Mouse (Mus musculus): ENCODE measurements around the gene Ccl22. TPM values are rescaled to one million over a fixed set of nuclear protein-coding genes. Genes with fewer than 3 reads are reported as not detected.

Gene Ccl22
- total and polyA plus RNA-seq, 2 experiments from 2014 or later, result 0.05 to 0.13 TPM

DNA sequence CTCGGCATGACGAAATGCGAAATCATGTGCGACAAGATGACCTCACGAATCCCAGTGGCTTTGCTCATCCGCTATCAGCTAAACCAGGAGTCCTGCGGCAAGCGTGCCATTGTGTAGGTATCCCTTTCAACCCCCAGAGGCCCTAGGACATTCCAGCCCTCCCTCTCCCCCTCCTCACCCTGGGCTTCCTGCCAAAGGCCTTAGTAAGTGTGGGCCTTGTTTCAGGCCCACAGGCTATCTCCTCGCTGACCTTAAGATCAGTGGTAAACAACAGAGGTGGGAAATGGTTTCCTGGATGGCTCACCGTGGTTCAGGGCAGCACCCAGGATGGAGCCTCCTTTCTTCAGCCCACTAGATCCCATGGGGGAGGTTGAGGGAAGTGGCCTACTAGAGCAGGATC lies 32.6 kb downstream of the Ccl22 start:
- H3K4me3 ChIP-seq (ENCODE audit: low read length), result no peak overlapping the region
- no peak overlapping the region for H3K27ac ChIP-seq
- no peak overlapping the region for H3K4me2 ChIP-seq (ENCODE audit: low read depth, low read length)
- H3K27me3 ChIP-seq (ENCODE audit: insufficient read depth, low read length), result no peaks in the 10 kb centered on the region
- WGBS, result 57% methylated on average over 10 of the region's 10 CpGs
- peaks cover 11% of the 10 kb centered on the region; the same call in 1 of the 2 replicates for H3K4me1 ChIP-seq (ENCODE audit: insufficient read depth, low read length)
- no peak for TF ChIP-seq CTCF (IDR thresholded peaks at IDR 0.05; ENCODE audit: low read depth)
- no peaks in the 10 kb centered on the region for H3K36me3 ChIP-seq (ENCODE audit: insufficient read depth, low read length)
- DNase-seq (ENCODE audit: low spot score), result no peak
- no peak overlapping the region for H3K9ac ChIP-seq (replicated peaks; ENCODE audit: low read length)
- H3K9me3 ChIP-seq (ENCODE audit: low read length), result no peaks in the 10 kb centered on the region
- no peak for ATAC-seq

DNA sequence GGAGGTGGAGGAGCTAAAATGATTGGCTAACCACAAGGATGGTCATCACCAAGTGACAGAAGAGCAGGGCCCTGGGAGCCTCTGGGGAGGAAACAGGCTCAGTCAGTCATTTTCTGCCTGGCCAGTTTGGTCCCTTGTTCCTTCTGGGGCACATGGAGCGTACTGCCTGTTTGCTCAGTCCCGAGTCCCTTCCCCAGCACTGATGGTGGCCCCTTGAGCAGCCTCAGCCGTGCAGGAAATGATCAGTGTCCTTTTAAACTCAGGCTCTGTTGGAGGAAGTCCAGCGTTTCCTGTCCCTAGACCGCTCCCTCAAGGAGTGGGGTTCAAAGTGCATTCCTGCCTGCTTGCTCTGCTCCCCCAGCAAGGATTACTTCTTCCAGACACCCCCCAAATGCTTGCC lies 33.1 kb downstream of the Ccl22 start:
- Histone ChIP-seq H3K9ac (replicated peaks; ENCODE audit: low read length) (no peak overlapping the region), H3K4me3 (ENCODE audit: low read length) (no peak overlapping the region), H3K36me3 (ENCODE audit: insufficient read depth, low read length) (no peaks in the 10 kb centered on the region), H3K27me3 (ENCODE audit: insufficient read depth, low read length) (no peaks in the 10 kb centered on the region), H3K27ac (no peak overlapping the region), H3K9me3 (ENCODE audit: low read length) (no peaks in the 10 kb centered on the region), H3K4me1 (ENCODE audit: insufficient read depth, low read length) (peaks cover 11% of the 10 kb centered on the region; the same call in 1 of the 2 replicates), H3K4me2 (ENCODE audit: low read depth, low read length) (no peak overlapping the region)
- 54% methylated on average over 5 of the region's 5 CpGs for WGBS
- DNase-seq (ENCODE audit: low spot score) (no peak), ATAC-seq (no peak)
- TF ChIP-seq CTCF (IDR thresholded peaks at IDR 0.05; ENCODE audit: low read depth), result no peak

DNA sequence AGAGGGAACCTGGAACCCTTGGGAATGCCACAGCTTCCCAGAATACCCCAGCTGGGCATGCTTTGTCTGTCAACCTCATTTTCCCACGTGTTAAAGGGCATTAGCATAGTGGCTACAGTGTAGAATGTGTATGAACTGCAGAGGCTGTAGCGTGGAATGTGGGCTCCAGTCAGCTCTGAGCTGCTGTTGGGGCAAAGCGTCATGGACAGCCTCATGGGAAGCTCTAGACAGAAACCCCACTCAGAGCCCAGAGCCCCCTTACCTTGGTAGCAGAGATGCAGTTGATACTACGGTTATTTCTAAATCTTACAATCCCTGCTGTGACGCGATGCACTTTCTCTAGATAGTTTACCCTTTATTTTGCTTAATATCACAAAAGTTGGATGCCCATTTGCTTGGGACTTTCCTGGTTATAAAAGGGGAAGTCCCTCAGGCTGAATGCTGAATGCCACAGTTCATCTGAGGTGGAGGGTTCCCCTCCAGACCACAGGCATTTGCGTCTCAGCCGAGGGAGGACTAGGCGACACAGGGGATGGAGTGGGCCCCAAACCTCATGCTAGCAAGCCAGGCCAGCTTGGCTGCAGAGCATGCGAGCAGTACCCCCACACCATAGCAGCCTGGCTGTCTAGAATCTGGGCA lies 33.6 kb downstream of the Ccl22 start:
- DNase-seq (ENCODE audit: low spot score) (no peak), ATAC-seq (no peak)
- Histone ChIP-seq H3K4me3 (ENCODE audit: low read length) (no peak overlapping the region), H3K9ac (replicated peaks; ENCODE audit: low read length) (no peak overlapping the region), H3K4me1 (ENCODE audit: insufficient read depth, low read length) (peaks cover 6% of the 10 kb centered on the region; the same call in 1 of the 2 replicates), H3K36me3 (ENCODE audit: insufficient read depth, low read length) (no peaks in the 10 kb centered on the region), H3K4me2 (ENCODE audit: low read depth, low read length) (no peak overlapping the region), H3K27me3 (ENCODE audit: insufficient read depth, low read length) (no peaks in the 10 kb centered on the region), H3K9me3 (ENCODE audit: low read length) (no peaks in the 10 kb centered on the region), H3K27ac (no peak overlapping the region)
- TF ChIP-seq CTCF (IDR thresholded peaks at IDR 0.05; ENCODE audit: low read depth), result no peak
- 63% methylated on average over 10 of the region's 10 CpGs for WGBS

DNA sequence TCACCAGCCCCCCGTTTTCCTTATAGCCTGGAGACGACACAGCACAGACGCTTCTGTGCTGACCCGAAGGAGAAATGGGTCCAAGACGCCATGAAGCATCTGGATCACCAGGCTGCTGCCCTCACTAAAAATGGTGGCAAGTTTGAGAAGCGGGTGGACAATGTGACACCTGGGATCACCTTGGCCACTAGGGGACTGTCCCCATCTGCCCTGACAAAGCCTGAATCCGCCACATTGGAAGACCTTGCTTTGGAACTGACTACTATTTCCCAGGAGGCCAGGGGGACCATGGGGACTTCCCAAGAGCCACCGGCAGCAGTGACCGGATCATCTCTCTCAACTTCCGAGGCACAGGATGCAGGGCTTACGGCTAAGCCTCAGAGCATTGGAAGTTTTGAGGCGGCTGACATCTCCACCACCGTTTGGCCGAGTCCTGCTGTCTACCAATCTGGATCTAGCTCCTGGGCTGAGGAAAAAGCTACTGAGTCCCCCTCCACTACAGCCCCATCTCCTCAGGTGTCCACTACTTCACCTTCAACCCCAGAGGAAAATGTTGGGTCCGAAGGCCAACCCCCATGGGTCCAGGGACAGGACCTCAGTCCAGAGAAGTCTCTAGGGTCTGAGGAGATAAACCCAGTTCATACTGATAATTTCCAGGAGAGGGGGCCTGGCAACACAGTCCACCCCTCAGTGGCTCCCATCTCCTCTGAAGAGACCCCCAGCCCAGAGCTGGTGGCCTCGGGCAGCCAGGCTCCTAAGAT lies 34.3 kb downstream of the Ccl22 start:
- Histone ChIP-seq H3K4me2 (ENCODE audit: low read depth, low read length) (no peak overlapping the region), H3K9me3 (ENCODE audit: low read length) (no peaks in the 10 kb centered on the region), H3K27me3 (ENCODE audit: insufficient read depth, low read length) (no peaks in the 10 kb centered on the region), H3K4me3 (ENCODE audit: low read length) (no peak overlapping the region), H3K9ac (replicated peaks; ENCODE audit: low read length) (no peak overlapping the region), H3K4me1 (ENCODE audit: insufficient read depth, low read length) (peaks cover 4% of the 10 kb centered on the region; the same call in 1 of the 2 replicates), H3K27ac (no peak overlapping the region), H3K36me3 (ENCODE audit: insufficient read depth, low read length) (no peaks in the 10 kb centered on the region)
- no peak for TF ChIP-seq CTCF (IDR thresholded peaks at IDR 0.05; ENCODE audit: low read depth)
- 94% methylated on average over 16 of the region's 16 CpGs for WGBS
- DNase-seq (ENCODE audit: low spot score), result no peak
- no peak for ATAC-seq

DNA sequence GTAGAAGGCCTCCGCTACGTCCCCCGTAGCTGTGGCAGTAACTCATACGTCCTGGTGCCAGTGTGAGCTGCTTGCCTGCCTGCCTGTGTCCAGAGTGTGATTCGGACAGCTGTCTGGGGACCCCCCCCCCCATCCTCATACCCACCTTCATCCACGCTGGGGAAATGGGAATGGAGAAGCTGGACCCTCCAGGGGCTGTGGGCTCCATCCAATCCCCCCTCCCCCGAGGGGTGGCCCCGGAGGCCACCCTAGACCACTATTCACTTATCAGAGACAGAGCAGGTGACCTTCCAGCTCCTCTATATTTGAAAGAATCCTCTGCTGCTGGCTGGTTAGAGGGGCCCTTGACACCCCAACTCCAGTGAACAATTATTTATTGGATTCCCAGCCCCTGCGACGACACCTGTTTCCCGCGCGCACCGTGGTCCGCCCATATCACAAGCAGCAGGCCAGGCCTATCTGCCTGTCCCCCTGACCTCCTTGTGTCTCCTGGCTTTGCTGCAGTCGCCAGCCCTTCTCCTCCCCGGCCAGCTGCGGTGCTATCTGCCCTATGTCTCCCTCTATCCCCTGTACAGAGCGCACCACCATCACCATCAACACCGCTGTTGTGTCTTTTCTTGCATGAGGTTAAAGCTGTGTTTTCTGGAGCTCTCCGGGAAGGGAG lies 35.2 kb downstream of the Ccl22 start:
- DNase-seq (ENCODE audit: low spot score), result no peak
- no peak overlapping the region for H3K4me3 ChIP-seq (ENCODE audit: low read length)
- no peak overlapping the region for H3K9ac ChIP-seq (replicated peaks; ENCODE audit: low read length)
- WGBS, result 81% methylated on average over 21 of the region's 21 CpGs
- H3K27me3 ChIP-seq (ENCODE audit: insufficient read depth, low read length), result no peaks in the 10 kb centered on the region
- no peak overlapping the region for H3K4me2 ChIP-seq (ENCODE audit: low read depth, low read length)
- no peak overlapping the region for H3K27ac ChIP-seq
- H3K9me3 ChIP-seq (ENCODE audit: low read length), result no peaks in the 10 kb centered on the region
- no peaks in the 10 kb centered on the region for H3K36me3 ChIP-seq (ENCODE audit: insufficient read depth, low read length)
- no peak for ATAC-seq
- no peak for TF ChIP-seq CTCF (IDR thresholded peaks at IDR 0.05; ENCODE audit: low read depth)
- peaks cover 4% of the 10 kb centered on the region; the same call in 1 of the 2 replicates for H3K4me1 ChIP-seq (ENCODE audit: insufficient read depth, low read length)

DNA sequence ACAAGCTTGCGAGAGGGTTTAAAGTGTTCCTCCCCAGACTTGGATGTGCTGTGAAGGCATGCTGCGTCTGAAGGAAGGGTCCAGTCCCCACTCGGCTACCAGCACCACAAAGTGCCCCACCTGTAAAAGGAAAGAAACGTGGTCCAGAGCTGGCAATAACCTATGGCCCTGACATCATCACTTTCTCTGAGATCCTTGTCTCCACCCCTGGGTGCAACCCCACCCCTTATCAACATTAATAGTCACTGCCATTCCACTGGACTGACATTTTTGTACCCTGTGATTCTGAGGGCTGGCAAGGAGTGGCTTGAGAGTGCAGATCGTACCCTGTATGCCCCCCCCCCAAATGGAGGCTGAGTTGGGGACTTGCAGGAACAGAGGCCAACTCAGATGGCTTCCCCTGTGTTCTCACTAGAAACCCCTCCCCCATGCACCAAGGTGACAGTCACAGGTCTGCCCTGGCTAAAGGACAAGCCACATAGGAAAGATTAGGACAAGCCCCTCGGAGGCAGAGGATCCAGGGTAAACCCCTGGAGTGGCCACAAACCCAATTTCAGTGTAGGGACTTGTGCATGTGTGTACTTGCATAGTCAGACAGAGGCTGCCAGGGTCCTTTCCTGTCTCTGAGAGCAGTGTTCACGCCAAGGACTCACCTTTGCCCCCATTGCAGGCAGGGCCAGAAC lies 35.9 kb downstream of the Ccl22 start:
- H3K27me3 ChIP-seq (ENCODE audit: insufficient read depth, low read length), result no peaks in the 10 kb centered on the region
- 63% methylated on average over 7 of the region's 7 CpGs for WGBS
- no peaks in the 10 kb centered on the region for H3K36me3 ChIP-seq (ENCODE audit: insufficient read depth, low read length)
- H3K4me1 ChIP-seq (ENCODE audit: insufficient read depth, low read length), result peaks cover 4% of the 10 kb centered on the region; the same call in 1 of the 2 replicates
- TF ChIP-seq CTCF (IDR thresholded peaks at IDR 0.05; ENCODE audit: low read depth), result no peak
- DNase-seq (ENCODE audit: low spot score) (no peak), ATAC-seq (no peak)
- no peak overlapping the region for H3K4me2 ChIP-seq (ENCODE audit: low read depth, low read length)
- no peaks in the 10 kb centered on the region for H3K9me3 ChIP-seq (ENCODE audit: low read length)
- H3K27ac ChIP-seq, result no peak overlapping the region
- H3K4me3 ChIP-seq (ENCODE audit: low read length), result no peak overlapping the region
- no peak overlapping the region for H3K9ac ChIP-seq (replicated peaks; ENCODE audit: low read length)

Measured in hindbrain, postnatal 0 days (tissue).